Mouse (Mus musculus): ENCODE results near the gene Taok3. TPM values are rescaled to one million over a fixed set of nuclear protein-coding genes. Genes with fewer than 3 reads are reported as not detected.
A peak's percentile ranks its signal among the peaks of the same experiment; 100 is the strongest.

Gene Taok3
- total RNA-seq, 4 experiments from 2014 or later, result 49.5 to 55.4 (median 52.4) TPM

DNA sequence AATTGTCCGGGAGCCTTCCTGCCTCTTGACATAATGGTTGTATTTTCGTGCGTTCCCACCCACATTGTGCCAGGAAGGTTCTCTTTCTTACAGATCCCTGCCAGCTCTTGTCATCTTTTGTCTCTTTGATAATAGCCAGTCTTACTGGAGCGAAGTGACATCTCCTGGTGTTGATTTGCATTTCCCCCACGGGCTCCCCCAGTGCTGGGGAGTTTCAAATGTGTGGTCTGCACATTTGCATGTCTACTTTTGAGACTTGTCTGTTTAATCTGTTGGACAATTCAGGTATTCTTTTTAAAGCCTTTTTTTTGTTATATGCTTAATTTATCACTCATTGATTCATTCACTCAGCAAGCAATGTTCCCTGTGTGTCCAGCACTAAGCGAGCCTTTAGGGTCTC is 58.1 kb downstream of the Taok3 start:
- no peak for DNase-seq (ENCODE audit: low spot score in 2 of 2)

GRCm38 (mm10) chr5:117178486-117178885 is 58.6 kb downstream of the Taok3 start:
- no peak for DNase-seq (ENCODE audit: low spot score in 2 of 2)

GRCm38 (mm10) chr5:117181921-117182320 is 62.0 kb downstream of the Taok3 start:
- DNase-seq (ENCODE audit: low spot score in 2 of 2), result no peak

DNA sequence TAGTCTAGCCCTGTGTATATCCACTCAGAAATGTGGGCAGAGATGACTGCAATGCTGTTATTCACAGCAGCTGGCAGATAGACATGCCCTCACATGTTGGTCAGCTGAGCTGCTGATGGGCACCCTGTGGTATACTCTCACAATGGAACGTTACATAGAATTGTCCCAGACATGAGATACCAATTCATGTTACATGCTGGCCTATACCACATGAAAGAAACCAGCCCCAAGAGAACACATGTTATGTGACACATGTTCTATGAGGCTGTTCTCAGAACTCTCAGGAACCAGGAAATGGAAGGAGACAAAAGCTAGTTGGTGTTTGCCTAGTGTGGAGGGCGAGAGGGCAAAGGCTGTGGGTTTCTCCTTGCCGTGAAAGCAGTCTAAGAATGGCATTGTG is 62.5 kb downstream of the Taok3 start:
- no peak for DNase-seq (ENCODE audit: low spot score in 2 of 2)

DNA sequence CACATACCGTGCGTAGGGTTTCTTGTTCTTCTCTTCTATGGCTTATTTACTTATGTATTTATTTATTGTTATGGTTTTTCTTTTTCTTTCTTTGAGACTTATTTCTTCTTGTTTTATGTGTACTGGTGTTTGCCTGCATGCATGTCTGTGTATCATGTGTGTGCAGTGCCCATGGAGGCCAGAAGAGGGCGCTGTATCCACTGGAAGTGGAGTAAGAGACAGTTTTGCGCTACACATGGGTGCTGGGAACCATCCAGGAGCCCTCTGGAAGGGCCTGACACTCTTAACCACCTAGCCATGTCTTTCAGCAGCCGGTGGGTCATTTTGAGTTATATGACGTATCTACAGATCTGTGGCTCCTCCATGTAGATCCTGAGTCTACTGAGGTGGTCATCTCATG is 64.9 kb downstream of the Taok3 start:
- no peak for DNase-seq (ENCODE audit: low spot score in 2 of 2)

- no peak for DNase-seq (ENCODE audit: low spot score in 2 of 2)
These were observed 65.7 kb downstream of the Taok3 start for GRCm38 (mm10) chr5:117185673-117186072.

GRCm38 (mm10) chr5:117192061-117192460 is 72.1 kb downstream of the Taok3 start:
- no peak for DNase-seq (ENCODE audit: low spot score in 2 of 2)

GRCm38 (mm10) chr5:117193748-117194147 is 73.8 kb downstream of the Taok3 start:
- no peak for DNase-seq (ENCODE audit: low spot score in 2 of 2)

GRCm38 (mm10) chr5:117194672-117195071 is 74.7 kb downstream of the Taok3 start:
- DNase-seq (ENCODE audit: low spot score in 2 of 2), result no peak

- DNase-seq (ENCODE audit: low spot score in 2 of 2), result no peak
These were observed 76.6 kb downstream of the Taok3 start for GRCm38 (mm10) chr5:117196551-117196950.

DNA sequence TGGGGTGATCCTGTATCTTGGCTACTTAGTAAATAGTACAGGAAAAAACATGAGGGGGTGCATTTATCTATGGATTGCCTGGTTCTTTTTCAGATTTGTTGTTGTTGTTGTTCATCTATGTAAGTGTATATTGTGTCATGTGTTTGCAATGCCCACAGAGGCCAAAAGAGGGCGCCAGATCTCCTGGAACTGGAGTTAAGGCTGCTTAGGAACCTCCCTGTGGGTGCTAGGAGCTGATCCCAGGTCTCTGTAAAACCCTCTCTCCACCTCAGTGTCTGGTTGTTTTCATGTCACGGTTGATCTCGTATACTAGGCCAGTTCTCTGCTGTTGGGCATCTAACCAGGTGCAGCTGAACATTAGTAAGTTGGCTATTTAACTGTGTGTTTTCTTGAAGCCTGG is 78.5 kb downstream of the Taok3 start:
- no peak for DNase-seq (ENCODE audit: low spot score in 2 of 2)

DNA sequence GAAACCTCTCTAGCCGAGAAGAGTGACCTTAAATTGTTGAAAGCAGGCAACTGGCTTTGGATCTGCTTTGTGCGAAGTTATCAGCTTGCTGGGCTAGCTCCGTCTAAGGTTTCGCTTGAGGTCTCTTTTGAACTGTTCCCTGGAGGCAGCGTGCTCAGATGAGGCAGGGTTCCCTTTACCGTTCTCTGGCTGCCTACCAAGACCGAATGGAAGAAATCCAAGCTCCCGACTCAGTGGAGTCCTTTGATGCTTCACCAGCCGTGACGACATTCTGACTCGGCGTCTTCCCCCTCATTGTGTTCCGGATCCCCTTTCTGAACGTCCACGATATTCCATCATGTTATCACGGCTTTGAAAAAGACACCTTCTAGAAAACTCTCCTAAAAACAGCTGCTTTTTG is 87.4 kb downstream of the Taok3 start:
- no peak for DNase-seq (ENCODE audit: low spot score in 2 of 2)

GRCm38 (mm10) chr5:117214016-117214415 is 94.1 kb downstream of the Taok3 start:
- DNase-seq (ENCODE audit: low spot score in 2 of 2), result no peak

DNA sequence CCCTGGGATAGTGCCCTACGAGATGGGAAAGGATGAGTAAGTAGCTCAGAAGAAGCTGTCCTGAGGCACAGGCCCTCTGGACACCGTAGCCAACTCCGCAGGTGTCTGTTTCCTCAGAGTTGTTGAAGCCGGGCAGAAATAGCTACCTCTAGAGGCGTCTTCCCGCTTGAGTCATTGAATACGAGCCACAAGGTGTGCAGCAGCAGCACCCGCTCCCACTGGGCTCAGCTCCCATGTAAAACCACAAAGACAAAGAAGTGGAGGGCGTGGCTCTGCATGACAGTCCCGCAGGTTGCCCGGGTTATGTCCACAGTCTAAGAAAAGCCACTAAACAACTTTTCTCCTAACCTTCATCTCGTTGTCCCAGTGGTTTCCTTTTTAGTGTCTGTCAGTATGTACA is 111.1 kb downstream of the Taok3 start:
- DNase-seq (ENCODE audit: low spot score in 2 of 2), result no peak

DNA sequence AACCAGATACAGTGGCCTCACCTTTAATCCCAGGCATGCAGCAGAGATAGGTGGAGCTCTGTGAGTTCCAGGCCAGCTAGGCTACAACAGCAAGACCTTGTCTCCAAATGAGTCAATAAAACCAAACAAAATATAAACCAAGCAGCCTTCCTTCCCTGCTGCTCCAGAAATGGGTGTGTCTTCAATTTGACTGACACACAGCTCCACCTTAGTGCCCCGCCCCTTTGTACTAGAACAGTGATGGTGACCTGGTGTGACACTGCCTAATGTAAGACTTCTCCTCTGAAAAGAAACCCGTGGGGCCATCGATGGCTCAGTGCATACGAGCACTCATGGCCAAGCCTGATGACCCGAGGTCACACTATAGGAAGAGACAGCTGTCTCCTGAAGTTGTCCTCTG is 116.6 kb downstream of the Taok3 start:
- no peak for DNase-seq (ENCODE audit: low spot score in 2 of 2)

- DNase-seq (ENCODE audit: low spot score in 2 of 2), result no peak
These were observed 119.2 kb downstream of the Taok3 start for GRCm38 (mm10) chr5:117239106-117239505.

GRCm38 (mm10) chr5:117240321-117240731 is 120.4 kb downstream of the Taok3 start:
- peak in 1 of 2 experiments; percentile 32 for DNase-seq (ENCODE audit: low spot score in 2 of 2)

DNA sequence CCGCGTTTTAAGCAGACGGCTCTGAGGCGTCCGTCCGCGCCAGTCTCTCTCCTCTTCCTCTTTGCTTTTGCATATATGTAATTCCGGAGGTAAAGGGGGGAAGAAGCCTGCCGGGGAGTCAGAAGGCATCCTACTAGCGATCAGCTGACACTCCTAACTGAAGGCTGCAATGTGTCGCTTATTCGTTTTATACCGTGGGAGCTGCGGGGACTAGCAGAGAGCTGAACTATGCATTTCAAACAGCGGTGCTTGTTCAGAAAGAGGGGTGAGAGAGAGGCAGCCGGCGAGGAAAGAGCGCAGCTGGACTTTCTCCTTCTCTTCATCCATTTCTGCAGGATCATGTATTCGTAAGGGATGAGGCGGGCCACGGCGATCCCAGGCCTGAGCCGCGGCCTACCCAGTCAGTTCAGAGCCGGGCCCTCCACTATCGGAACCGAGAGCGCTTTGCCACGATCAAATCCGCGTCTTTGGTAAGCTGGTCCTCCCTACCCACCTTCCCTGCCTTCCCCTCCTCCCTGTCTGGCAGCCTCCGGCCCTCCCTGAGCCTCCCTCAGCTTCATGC is 120.9 kb downstream of the Taok3 start:
- peak; percentile 49 to 62 for DNase-seq (ENCODE audit: low spot score in 2 of 2)

GRCm38 (mm10) chr5:117241935-117242531 is 122.1 kb downstream of the Taok3 start:
- peak; percentile 49 to 64 for DNase-seq (ENCODE audit: low spot score in 2 of 2)

- peak in 1 of 2 experiments; percentile 20 for DNase-seq (ENCODE audit: low spot score in 2 of 2)
These were observed 122.9 kb downstream of the Taok3 start for GRCm38 (mm10) chr5:117242671-117243478.

DNA sequence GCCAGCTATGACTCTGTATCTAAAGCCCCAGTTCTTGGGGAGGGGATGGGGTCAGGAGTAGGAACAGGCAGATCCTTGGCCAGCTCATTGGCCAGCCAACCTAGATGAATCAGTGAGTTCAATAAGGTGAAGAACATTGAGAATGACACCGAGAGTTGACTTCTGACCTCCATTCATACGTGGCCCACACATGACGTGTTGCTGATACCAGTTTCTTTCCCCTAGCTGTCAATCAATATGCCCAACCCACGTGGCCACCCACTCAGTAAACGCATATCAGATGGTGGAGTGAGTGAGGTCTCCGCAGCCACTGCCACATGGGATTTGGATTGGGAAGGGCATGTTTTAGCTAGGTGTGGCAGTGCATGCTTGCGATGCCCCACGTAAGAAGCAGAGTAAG is 125.2 kb downstream of the Taok3 start:
- DNase-seq (ENCODE audit: low spot score in 2 of 2), result no peak

- no peak for DNase-seq (ENCODE audit: low spot score in 2 of 2)
These were observed 128.4 kb downstream of the Taok3 start for GRCm38 (mm10) chr5:117248351-117248750.

DNA sequence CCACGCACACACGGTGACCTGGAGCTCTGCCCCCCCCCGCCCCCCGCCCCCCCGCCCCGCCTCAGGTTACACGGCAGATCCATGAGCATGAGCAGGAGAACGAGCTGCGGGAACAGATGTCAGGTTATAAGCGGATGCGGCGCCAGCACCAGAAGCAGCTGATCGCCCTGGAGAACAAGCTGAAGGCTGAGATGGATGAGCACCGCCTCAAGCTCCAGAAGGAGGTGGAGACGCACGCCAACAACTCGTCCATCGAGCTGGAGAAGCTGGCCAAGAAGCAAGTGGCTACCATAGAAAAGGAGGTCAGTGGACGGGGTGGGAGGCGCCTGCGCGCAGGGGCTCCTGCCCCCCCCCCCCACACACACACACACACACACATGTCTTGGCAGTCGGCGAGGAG is 130.9 kb downstream of the Taok3 start:
- DNase-seq (ENCODE audit: low spot score in 2 of 2), result no peak
